Mouse (Mus musculus) thymus, postnatal 0 days (tissue): Measurements from ENCODE around the gene Col23a1. TPM values are rescaled to one million over a fixed set of nuclear protein-coding genes. Genes with fewer than 3 reads are reported as not detected.

Experiments used
- DNase-seq: peaks from one replicate; pipeline ENCODE4 v3.0.0-alpha.2; 2015; ENCODE audit warnings: low spot score
- polyA plus RNA-seq: library from polyadenylated mRNA; unstranded; fragments of >200 nt; fragmentation: Nextera tagmentation; extraction: Ambion mirVana; gene quantifications from 2 replicates; pipeline ENCODE4 v1.2.1, GENCODE M21; 2015

Col23a1 gene
- polyA plus RNA-seq, 1 experiment from 2014 or later = 0.27 TPM

DNA sequence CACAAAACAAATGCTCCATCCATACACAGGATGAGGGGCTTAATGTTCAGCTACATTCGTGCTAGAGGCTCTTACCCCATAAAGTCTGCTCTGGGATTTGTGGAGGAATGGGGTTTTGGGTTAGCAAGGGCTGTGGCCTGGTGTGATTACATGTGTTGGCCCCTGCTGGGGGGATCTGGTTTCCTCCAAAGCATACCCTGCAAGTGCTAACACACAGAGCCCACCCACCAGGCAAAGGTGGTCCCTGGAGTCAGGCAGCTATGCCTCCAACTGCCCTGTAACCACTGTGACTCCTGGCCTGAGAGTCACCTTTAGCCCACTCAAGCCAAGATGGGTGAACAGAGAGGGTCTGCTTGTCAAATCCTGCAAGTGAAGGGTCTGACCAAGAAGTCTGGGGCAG lies 82.2 kb downstream of the Col23a1 start:
- DNase-seq = no peak

DNA sequence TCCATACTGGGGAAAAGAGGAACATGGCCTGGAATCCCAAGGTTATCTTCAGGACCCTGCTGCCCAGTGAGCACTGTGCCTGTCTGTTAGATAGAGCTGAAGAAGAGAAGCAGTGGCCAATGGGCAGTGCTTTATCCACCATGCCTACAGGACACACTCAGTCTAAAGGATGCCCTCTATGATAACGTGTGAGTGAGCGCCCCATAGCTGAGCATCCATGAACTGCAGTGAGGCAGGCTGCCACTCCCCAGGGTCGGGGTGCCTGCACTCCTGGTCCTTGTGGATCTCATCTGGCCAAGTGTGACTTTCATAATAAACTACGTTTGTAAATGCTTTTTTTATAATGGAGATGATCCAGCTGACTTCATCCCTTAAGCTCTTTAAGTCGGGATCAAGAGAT lies 87.5 kb downstream of the Col23a1 start:
- no peak for DNase-seq

DNA sequence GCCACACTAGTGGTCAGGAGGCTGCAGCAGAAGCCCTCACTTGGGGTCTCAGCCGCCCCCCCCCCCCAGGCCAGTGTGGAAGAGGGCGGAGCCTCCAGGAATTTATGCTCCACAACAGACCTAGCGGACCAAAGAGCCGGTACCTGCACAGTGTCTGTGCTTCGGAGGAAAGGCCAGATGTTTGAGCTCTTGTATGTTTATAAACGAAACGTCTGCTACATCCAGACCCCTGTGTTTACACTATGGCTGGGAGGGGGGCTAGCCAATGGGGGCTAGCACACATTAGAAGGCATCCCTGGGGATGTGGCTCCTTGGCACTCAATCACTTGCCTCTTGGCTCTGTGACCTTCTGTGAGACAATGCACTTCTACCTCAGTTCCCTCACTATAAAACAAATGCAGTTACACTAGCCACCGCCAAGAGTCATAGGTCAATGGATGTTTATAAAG lies 99.2 kb downstream of the Col23a1 start:
- DNase-seq = no peak

DNA sequence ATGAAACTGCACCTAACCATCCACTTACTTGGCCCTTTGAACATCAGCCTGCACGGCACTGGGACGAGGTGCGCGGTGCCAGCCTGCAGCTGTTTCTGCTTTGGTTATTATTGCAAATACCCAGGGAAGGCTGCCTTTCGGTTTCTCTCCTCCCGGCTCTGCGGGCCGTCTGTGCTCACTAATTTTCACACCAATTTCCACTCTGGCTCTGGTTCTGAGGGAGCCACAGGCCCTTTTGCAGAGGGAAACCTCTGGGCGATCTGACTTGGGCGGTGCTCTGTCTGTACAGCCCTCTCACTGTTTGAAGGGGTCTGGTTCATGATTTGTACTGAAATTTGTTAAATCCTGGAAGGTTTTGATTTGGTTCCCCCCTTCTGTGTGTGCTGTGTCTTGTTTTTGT lies 100.0 kb downstream of the Col23a1 start:
- no peak for DNase-seq

DNA sequence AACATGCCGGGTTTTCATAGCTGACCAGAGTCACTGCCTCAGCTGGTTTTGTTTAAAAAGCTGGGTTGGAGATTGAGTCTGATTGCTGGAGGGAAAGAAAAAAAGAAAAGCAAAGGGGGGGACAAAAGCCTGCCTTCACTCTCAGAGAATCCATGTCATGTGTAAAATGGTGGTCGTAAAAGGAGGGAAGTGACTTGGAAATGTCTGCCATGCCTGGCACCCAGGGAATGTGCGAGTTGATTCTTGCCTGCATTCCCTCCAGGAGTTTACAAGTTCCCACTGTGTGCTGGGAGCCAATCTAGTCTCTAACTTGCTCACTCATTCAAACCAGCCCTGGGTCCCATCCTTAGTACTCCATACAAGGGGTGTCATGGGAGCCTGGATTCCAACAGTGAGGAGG lies 100.8 kb downstream of the Col23a1 start:
- DNase-seq = no peak

DNA sequence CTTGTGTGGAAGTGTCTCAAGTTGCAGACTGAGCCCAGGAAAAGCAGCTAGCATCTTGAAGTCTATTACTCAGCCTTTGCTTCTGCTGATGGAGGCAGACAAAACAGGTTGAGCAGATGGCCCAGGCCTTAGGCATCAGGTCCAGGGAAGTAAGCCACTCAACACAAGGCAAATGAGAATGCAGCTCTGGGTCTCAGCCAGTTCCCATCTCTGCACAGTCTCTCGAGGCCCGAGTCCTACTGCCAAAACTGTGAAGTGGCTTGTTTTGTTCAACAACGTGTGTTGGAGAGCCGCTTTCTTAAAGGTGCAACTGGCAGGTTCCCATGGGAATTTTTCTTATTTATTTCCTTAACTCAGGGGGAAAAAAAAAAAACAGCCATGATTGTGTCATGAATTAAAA lies 101.8 kb downstream of the Col23a1 start:
- DNase-seq = no peak

DNA sequence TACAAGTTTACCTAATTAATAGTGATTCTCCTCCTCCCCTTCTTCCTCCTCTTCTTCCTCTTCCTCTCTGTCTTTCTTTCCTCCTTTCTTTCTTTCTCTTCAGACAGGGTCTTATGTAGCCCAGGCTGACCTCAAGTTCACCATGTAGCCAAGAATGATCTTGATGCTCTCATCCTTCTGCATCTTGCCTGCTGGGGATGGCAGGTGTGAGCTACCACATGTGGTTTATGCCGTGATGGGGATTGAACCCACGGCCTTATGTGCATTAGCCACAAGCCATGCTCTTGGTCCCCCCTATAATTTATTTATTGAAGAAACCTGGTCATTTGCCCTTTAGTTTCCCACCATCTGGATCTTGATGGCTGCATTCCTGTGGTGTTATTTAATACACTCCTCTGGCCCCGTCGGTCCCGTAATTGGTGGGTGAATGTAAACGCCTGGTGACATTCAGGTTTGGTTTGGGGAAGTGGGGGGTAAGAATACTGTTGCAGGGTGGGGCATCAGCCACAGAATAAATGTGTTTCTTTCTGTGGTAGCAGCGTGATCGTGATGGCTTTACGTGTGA lies 104.7 kb downstream of the Col23a1 start:
- DNase-seq = no peak

DNA sequence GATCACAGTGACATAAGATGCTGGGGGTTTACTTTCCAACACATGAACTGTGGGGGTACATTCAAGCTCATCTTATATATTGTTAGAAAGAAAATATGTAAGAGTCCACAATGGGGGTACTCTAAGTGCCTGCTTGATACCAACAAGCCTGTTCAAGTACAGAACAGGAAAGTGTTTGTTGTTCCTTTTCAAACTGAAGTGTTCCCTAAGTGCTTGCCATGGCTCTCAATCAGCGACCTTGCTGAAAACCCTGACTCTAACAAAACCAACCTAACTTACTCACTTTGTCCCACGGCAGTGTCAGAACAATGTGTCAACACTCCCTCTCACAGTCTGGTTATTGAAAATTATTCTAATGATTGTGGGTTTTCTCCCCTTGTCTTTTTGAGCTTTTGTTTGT lies 106.7 kb downstream of the Col23a1 start:
- no peak for DNase-seq

DNA sequence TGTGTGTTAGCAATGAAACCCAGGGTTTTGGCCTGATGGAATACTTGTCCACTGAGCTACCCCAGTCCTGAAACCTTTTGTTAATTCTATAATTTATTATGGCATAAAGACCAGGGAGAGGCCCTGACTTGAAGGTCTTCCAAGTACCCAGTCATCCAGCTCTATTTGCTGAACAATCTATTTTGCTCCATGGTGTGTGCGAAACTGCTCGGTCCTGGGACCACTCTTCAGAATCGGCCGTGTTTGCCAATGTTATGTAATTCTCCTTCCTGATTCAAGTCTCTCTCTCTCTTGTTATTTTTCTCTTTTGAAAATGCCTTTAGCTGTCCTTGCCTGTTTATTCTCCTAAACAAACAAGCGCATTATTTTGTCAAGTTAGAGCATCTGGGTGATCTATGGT lies 108.4 kb downstream of the Col23a1 start:
- DNase-seq = no peak

DNA sequence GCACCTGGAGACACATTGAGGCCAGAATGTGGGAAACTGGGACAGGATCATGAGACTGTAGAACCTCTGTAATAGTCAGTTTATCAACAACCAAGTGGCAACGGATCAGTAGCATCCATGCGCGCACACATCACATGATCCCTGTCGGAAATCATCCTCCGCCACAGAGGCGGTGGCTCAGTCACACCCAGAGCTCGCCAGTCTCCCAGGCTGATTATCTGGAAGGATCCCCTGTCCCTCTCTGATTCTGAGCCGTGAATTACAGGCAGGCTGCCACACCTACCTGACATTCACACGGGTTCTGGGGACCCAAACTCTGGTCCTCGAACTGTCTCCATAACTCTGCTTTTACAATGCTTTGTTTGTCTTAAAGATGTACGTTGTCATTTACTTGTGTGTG lies 110.6 kb downstream of the Col23a1 start:
- DNase-seq = no peak

DNA sequence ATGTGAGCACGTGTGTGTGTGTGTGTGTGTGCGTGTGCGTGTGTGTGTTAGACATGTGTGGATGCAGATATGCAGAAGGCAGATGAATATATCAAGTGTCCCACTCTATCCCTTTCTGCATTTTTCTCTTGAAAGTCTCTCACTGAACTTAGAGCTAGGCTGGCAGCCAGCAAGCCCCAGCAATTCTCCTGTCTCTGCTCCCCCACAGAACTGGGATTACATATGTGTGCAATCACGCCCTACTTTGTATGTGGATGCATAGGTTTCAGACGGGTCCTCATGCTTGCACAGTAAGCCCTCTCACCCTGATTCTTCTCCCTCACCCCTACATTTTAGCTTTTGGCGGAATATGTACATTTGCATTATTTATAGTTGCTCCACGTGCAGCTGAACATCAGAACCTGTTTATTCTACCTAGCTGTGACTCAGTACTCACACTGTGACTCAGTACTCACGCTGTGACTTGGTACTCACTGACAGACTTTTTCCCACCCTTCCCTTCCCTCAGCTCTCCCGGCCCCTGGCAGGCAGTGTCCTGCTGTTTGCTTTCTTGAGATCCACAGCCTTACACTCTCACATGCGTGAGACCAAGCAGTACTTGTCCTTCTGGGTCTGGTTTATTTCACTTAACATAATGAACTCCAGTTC lies 111.9 kb downstream of the Col23a1 start:
- DNase-seq = no peak

DNA sequence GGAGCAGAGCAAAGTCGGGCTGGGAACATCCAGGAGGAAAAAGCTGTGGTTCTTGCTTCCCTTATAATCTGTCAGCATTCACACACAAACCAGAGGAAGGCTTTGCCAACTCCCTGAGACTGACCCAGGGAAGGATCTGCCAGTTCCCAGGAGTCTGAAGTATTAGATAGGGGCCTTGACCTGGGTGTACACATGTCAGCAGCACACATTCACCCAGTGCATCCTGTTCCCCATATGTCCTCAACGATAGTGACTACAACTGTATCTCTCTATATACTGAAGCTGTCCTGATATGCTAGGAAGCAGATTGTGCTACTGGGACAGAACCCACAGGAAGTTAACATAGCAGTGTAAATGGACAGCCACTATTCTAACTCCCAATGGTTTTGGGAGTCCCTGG lies 114.2 kb downstream of the Col23a1 start:
- DNase-seq = no peak

DNA sequence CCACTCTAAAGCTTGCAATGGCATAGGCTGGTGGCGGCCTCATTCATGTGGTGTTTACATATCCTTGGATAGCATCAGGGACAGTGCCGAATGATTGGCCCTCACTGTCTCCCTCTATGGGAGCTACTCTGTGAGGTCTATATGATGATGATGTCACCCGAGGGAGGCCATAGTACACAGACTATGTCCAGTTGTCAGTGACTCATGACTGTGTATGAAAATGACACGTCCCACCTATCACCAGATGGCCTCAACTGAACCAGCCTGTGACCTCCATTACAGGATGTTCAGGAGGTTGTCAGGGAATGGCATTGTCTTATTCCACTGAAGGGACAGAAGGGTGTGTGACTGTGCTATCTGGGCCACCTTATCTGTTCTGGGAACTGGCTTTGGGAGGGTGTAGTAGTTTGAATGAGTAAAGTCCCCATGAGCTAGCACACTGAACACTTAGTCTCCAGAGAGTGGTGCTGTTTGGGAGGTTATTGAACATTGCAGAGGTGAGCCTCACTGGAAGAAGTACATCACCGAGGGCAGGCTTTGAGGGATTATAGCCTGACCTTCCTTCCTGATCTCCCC lies 115.2 kb downstream of the Col23a1 start:
- DNase-seq = no peak

DNA sequence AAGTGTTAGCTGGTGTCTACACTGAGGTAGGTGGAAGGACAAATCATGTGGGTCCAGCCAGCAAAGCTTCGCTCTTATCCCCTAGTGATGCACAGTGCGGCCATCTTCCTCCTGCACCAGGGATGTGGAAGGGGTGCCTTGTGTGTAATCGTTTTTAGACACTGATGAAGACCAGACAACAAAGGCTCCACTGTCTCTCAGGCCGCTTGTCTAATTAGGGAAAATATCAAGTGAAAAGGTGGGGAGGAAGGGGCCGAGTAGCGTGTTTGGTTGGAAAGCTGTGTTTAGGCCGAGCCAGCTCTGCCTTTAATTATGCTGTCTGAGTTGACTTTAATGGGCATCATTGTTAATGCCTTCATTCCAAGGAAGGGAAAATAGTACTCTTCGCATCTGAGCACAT lies 116.8 kb downstream of the Col23a1 start:
- DNase-seq = no peak

DNA sequence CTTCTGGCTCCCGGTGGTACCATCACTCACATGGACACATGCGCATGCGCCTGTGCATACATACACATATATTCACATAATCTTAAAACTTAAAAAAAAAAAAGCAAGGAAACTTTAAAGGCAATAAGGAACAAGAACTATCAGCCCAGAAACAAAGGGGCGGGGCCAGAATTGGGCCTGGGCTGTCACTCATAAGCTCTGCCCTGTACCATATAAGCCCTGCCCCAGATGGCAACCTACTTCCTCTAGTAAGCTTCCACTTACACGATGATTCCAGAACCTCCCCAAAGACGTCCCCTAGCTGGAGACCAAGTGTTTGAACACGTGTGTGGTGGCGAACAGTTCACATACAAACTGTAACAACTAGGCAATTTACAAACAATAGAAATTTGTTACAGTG lies 117.6 kb downstream of the Col23a1 start:
- no peak for DNase-seq

DNA sequence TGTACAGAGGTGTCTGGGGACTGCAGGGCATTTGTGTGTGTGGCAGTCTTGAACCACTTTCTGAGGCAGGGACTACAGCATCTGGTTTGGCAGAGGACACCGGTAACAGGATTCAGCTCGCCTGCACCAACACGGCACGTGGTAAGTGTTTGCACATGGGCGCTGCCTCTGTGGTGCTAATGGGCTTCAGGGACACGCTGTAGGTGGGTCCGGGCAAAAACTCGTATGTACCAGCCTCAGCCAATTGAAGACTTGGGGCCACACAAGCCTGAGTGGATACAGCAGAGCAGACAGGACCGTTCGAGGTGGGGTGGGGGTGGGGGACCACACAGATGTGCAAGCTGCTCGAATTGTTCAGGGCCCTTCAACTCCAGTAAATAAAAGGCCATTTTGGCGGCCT lies 121.1 kb downstream of the Col23a1 start:
- no peak for DNase-seq

DNA sequence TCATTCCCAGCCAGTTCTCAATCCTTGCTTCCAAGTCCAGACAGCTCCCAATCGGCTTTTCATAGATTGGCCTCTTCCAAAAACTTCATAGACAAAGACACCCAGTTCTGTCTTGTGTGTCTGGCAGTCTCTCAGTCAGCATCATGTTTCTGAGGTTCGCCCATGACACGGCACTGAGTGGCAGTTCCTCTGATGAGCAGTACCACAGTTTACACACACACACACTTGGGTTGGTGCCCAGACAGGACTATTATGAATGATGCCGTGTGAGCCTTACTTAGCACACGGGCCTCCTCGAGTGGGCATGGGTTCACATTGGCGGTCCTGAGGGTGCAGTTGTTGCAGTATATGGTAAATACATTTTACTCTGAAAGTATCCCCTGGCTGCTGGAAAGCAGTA lies 124.8 kb downstream of the Col23a1 start:
- DNase-seq = no peak

DNA sequence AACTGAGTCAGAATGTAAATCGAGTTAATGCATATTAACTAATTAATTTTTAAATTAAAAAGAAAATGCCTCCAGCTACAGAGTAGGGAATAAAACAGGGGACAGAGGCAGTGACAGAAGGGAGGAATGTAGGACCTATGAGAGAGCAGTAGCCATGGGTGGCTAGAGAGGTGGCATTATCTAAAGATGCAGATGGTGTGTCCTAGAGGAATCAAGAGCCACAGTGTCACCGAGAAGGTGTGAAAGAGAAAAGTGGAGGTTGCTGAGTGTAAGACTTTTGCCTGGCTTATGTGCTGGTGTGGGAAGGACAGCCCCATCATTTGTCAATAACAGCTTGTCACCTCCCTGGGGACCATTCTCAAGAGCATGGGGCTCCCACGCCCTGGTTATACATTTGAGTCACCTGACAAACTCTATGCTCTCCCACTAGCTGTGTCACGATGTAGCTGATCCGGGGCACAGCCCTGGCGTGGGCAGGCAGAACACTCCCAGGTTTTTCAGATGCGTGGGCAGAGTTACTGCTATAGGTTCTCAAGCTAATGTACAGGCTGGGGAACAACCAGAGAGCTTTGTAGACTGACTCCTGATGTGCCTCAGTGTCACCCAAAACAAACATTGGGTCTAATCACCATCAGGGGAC lies 125.4 kb downstream of the Col23a1 start:
- no peak for DNase-seq

DNA sequence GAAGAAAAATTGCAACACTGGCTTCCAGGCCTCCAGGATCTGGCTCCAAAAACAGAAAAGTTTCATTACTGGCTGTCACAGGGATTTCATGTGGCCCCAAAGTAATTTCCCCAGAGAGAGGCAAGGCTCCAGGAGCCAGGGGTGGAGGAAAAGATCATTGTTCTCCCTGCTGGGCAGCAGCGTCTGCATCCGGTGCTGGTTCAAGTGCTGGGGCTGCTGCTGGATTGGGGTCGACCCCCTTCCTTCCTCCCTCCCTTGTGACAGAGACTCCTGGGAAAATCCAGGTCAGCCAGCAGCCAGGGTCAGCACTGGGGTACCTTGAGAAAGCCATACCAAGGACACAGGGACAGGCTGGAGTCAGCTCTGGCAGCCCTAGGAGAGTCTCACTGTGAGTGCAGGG lies 129.1 kb downstream of the Col23a1 start:
- DNase-seq = no peak

DNA sequence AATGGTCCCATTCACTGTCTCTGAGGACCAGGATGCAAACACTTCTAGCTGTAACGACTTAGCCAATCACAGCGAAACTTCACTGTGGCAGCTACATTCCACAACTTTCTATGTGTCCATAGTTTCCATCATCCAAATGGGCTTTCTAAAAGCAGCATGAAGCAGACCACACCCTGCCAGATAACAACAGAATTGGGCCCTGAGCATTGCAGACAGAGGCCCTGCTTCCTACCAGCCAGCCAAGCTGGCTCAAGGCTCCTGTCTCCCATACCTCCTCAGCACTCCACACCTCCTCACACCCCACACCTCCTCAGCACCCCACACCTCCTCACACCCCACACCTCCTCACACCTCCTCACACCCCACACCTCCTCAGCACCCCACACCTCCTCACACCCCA lies 132.2 kb downstream of the Col23a1 start:
- DNase-seq = no peak

DNA sequence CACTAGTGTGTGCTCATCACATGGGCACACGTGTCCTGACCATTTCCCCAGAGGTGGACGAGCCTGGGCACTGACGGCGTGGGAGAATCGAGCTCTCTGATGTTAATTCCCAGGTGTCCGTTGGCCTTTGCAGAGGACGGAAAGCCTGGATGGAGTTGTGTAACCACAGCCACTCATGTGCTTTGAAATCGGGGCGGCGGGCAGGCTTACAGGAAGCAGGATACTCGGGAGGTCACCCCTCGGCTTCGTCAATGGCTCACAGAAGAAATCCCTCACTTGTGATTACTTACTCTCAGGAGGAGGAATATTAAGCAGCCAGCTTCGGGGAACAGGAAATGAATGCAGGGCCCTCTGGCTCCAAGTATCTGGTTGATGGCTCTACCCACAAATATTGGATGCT lies 133.0 kb downstream of the Col23a1 start:
- DNase-seq = no peak

DNA sequence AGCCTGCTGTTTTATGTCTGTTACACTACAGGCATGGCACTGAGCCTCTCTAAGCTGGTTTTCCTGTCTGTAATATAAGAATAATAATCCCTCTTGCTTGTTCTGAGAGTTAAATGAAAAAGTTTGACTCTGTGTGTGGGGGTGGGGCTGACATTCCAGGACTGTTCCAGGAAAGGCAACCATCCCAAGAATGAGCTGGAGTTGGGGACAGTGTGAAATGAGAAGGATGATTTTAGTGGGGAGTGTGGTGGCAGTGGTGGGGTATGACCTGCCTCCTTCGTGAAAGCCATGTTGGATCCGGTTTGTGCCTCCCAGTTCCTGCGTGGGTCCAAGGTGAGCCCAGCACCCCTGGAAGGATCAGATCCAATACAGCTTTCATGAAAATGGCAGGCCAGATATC lies 136.4 kb downstream of the Col23a1 start:
- no peak for DNase-seq
